Mouse (Mus musculus): ENCODE results near the gene Galnt2.

Galnt2 gene

DNA sequence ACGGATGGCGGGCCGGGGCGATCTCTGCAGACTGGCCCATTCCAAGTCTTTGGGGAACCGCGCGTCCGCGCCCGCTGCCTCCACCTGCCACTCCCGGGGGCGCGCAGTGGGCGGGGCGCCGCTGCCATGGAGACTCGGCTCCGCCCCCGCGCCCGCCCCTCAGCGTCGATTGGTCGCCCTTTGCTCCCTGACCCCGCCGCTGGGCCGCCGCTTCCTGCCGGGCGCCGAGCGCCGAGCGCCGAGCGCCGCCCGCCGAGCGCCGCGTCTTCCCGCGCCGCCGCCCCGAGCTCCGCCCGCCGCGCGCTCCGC, at the start of gene Galnt2:
Gene Galnt2, plus strand, starts transcription at position 216 of the 309 bp plus-strand sequence.
- in situ Hi-C loops (cut with MboI; ENCODE audit: low pct_unique_long_range_greater_than_20kb in 1 of 2, low sequenced_read_pairs in 2 of 2, unreplicated experiment in 1 of 2), result no loop called here

DNA sequence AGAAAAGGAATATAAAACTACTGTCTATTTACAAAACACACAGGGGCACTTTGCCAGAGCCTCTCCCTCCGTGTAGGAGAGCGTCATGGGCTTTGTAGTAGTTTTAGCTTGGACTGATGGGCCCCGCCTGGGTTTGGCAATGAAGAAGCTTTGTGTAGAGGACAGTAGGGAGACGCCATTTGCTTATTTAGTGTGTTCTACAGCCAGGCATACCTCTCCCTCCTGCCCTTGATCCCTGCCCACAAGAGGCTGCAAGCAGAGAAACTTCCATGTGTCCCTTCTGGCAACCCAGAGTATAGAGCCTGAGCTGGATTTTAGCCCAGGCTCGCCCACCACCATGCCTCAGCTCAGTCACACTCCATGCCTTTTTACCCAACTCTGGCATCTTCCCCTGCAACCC, 49.4 kb upstream of the Galnt2 start:
- in situ Hi-C loops (cut with MboI; ENCODE audit: low pct_unique_long_range_greater_than_20kb in 1 of 2, low sequenced_read_pairs in 2 of 2, unreplicated experiment in 1 of 2), result no loop called here

DNA sequence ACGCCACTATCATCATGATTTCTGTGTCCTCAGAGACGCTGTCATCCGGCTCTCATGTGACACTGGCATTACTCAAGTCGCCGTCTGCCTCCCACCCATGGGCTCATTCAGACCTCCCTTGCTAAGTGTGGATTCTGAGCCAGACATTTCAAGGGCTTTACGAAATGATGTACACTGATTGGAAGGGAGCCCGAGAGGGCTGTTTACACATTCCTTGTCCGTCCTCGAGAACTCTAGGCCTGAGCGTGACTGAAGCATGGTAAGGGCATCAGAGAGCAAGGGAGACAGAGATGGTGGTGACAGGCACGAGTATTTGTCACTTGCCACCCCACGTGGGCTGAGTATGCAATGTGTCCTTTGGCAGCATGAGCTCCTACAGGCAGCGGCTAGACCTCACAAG, 49.0 kb upstream of the Galnt2 start:
- in situ Hi-C loops (cut with MboI; ENCODE audit: low pct_unique_long_range_greater_than_20kb in 1 of 2, low sequenced_read_pairs in 2 of 2, unreplicated experiment in 1 of 2), result no loop called here

GRCm38 (mm10) chr8:124184078-124184477, 47.1 kb upstream of the Galnt2 start:
- in situ Hi-C loops (cut with MboI; ENCODE audit: low pct_unique_long_range_greater_than_20kb in 1 of 2, low sequenced_read_pairs in 2 of 2, unreplicated experiment in 1 of 2), result no loop called here

DNA sequence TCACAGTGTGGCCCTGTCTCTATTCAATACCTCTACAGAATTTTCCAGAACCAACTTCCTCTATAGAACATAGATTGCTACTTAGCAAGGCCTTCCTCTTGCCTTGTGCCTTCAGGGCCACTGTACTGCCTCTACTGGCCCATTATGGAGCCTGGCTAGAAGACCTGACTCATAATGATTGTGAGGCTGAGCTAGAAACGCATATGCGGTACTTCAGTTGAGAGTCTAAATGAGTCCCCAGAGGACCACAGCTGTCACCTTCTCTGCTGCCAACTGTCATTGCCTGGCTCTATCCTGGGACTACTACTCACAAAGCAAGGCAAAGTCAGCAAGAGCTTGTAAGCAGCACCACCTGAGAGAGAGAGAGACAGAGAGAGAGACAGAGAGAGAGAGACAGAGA, 46.7 kb upstream of the Galnt2 start:
- in situ Hi-C loops (cut with MboI; ENCODE audit: low pct_unique_long_range_greater_than_20kb in 1 of 2, low sequenced_read_pairs in 2 of 2, unreplicated experiment in 1 of 2), result no loop called here

DNA sequence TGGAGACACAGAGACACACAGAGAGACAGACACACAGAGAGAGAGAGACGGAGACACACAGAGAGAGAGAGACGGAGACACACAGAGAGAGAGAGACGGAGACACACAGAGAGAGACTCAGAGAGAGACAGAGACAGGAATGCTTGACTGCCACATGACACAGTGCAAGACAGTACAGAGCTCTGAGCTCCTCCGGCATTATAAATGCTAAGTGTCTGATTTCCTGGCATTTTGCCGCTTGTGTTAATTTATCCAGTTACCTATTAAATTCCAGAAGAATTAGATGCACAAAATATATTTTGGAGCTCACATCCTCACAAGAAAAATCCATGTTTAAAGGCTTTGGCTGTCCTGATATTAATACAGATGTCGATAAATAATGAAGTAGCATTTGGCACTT, 46.1 kb upstream of the Galnt2 start:
- in situ Hi-C loops (cut with MboI; ENCODE audit: low pct_unique_long_range_greater_than_20kb in 1 of 2, low sequenced_read_pairs in 2 of 2, unreplicated experiment in 1 of 2), result no loop called here

GRCm38 (mm10) chr8:124190388-124190787, 40.8 kb upstream of the Galnt2 start:
- in situ Hi-C loops (cut with MboI; ENCODE audit: low pct_unique_long_range_greater_than_20kb in 1 of 2, low sequenced_read_pairs in 2 of 2, unreplicated experiment in 1 of 2), result no loop called here

- in situ Hi-C loops (cut with MboI; ENCODE audit: low pct_unique_long_range_greater_than_20kb in 1 of 2, low sequenced_read_pairs in 2 of 2, unreplicated experiment in 1 of 2), result no loop called here
These were observed 38.9 kb upstream of the Galnt2 start for GRCm38 (mm10) chr8:124192242-124192641.

GRCm38 (mm10) chr8:124192976-124193375, 38.2 kb upstream of the Galnt2 start:
- in situ Hi-C loops (cut with MboI; ENCODE audit: low pct_unique_long_range_greater_than_20kb in 1 of 2, low sequenced_read_pairs in 2 of 2, unreplicated experiment in 1 of 2), result no loop called here

DNA sequence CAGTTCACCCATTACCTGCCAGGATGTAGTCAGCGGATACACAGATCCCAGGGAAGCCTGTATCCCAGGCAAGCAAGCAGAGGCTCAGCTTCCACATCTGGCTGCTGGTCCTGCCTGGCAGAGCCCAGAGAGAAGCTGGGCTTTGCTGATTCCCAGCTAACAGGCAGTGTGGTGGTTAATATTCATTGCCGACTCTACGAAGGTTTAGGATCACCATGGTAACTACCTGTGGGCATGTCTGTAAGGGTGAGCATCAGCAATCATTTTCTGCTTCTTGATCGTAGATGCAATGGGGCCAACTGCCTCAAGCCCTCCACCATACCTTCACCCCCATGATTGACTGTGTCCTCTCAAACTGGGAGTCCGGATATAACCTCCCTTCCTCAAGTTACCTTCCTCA, 37.2 kb upstream of the Galnt2 start:
- in situ Hi-C loops (cut with MboI; ENCODE audit: low pct_unique_long_range_greater_than_20kb in 1 of 2, low sequenced_read_pairs in 2 of 2, unreplicated experiment in 1 of 2), result no loop called here

GRCm38 (mm10) chr8:124196195-124196594, 35.0 kb upstream of the Galnt2 start:
- in situ Hi-C loops (cut with MboI; ENCODE audit: low pct_unique_long_range_greater_than_20kb in 1 of 2, low sequenced_read_pairs in 2 of 2, unreplicated experiment in 1 of 2), result no loop called here

GRCm38 (mm10) chr8:124196797-124197196, 34.4 kb upstream of the Galnt2 start:
- in situ Hi-C loops (cut with MboI; ENCODE audit: low pct_unique_long_range_greater_than_20kb in 1 of 2, low sequenced_read_pairs in 2 of 2, unreplicated experiment in 1 of 2), result no loop called here

DNA sequence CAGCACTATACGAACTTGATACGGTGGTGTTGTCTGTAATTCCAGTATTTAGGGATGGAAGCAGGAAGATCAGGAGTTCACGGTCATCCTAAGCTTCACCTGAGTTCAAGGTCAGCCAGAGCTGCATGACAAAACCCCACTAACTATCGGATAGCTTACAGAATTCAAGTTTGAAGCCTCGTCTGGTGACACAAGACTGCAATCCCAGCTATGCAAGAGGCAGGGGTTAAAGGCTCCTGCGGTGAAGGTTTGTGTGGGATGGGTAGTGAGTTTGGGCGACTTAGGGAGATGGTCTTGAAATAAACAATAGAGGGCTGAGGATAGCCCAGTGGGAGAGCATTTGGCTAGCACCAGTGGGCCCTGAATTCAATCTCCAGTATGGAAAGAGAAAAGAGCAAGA, 33.0 kb upstream of the Galnt2 start:
- in situ Hi-C loops (cut with MboI; ENCODE audit: low pct_unique_long_range_greater_than_20kb in 1 of 2, low sequenced_read_pairs in 2 of 2, unreplicated experiment in 1 of 2), result no loop called here

- in situ Hi-C loops (cut with MboI; ENCODE audit: low pct_unique_long_range_greater_than_20kb in 1 of 2, low sequenced_read_pairs in 2 of 2, unreplicated experiment in 1 of 2), result no loop called here
These were observed 30.8 kb upstream of the Galnt2 start for GRCm38 (mm10) chr8:124200400-124200799.

- in situ Hi-C loops (cut with MboI; ENCODE audit: low pct_unique_long_range_greater_than_20kb in 1 of 2, low sequenced_read_pairs in 2 of 2, unreplicated experiment in 1 of 2), result no loop called here
These were observed 29.5 kb upstream of the Galnt2 start for GRCm38 (mm10) chr8:124201706-124202105.

GRCm38 (mm10) chr8:124202895-124203294, 28.3 kb upstream of the Galnt2 start:
- in situ Hi-C loops (cut with MboI; ENCODE audit: low pct_unique_long_range_greater_than_20kb in 1 of 2, low sequenced_read_pairs in 2 of 2, unreplicated experiment in 1 of 2), result no loop called here

DNA sequence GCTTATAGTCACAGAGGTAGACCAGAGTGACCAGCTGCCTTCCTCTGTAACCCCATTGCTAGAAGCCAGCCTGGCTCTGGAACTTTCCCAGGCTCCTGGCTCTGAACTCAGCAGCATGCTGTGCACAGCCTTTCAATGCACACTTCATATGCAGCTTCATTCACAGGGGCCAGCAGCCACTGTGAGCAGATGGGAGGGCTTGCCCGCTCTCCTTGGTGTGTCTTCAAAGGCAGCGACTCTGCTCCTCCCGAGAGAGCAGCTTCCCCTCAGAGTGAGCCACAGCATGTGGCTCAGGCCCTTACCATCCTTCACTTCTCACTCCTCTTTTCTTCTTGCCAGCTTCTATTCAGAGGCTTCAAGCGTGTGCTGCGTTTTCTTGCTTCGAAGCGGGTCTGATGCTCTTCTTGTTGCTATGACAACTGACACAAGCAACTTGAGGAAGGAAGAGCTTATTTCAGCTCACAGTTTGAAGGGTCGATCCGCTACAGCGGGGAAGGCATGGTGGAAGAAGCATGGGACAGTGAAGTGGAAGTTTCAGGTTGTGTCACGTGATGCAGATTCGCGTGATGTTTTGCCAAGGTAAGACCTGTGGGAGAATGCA, 27.1 kb upstream of the Galnt2 start:
- in situ Hi-C loops (cut with MboI; ENCODE audit: low pct_unique_long_range_greater_than_20kb in 1 of 2, low sequenced_read_pairs in 2 of 2, unreplicated experiment in 1 of 2), result no loop called here

DNA sequence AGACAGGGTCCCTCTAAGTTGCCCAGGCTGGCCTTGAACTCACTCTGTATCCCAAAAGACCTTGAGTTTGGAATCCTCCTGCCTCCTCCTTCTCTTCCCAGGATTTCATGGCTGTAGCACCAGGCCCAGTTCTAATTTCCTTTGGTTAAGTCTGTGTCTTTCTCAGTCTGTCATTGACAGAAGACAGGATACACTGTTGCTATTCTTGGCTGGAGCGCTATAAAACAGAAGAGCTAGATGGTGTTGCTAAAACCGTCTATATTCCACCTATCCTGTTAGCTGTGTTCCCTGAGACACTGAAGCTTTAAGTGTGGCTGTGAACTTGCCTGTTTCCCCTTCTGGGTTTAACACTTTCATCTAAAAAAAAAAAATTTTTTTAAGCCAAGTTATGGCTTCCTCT, 19.0 kb upstream of the Galnt2 start:
- in situ Hi-C loops (cut with MboI; ENCODE audit: low pct_unique_long_range_greater_than_20kb in 1 of 2, low sequenced_read_pairs in 2 of 2, unreplicated experiment in 1 of 2), result no loop called here

- in situ Hi-C loops (cut with MboI; ENCODE audit: low pct_unique_long_range_greater_than_20kb in 1 of 2, low sequenced_read_pairs in 2 of 2, unreplicated experiment in 1 of 2), result no loop called here
These were observed 14.2 kb upstream of the Galnt2 start for GRCm38 (mm10) chr8:124216951-124217350.

- in situ Hi-C loops (cut with MboI; ENCODE audit: low pct_unique_long_range_greater_than_20kb in 1 of 2, low sequenced_read_pairs in 2 of 2, unreplicated experiment in 1 of 2), result no loop called here
These were observed 1.3 kb upstream of the Galnt2 start for GRCm38 (mm10) chr8:124229883-124230282.

Measured in mouse embryonic stem cell (cell line).